Mouse (Mus musculus) brain, embryonic 14.5 days (tissue): ENCODE data around the gene Cadps.

ENCODE experiments used
- CTCF ChIP-seq: fragments of 200-500 bp; IDR thresholded peaks from 2 replicates; pipeline ENCODE4 v1.5.1; 2012; ENCODE audit warnings: inconsistent platforms, mild to moderate bottlenecking, moderate library complexity, borderline replicate concordance; ENCODE audit not compliant: insufficient read depth, insufficient read length; ENCODE audit errors: extremely low read depth
- POLR2A ChIP-seq: fragments of 200-500 bp; IDR thresholded peaks from 2 replicates; pipeline ENCODE4 v1.6.1; 2012; ENCODE audit warnings: mild to moderate bottlenecking, inconsistent platforms, borderline replicate concordance; ENCODE audit not compliant: poor library complexity, insufficient read depth, insufficient read length, severe bottlenecking; ENCODE audit errors: extremely low read depth

GRCm38 (mm10) chr14:12715906-12716659 lies 106.8 kb downstream of the Cadps start:
- TF ChIP-seq POLR2A (no peak), CTCF (no peak)
